22 mouse cellular contexts compared by ENCODE assay signal in the genomic region with DNA sequence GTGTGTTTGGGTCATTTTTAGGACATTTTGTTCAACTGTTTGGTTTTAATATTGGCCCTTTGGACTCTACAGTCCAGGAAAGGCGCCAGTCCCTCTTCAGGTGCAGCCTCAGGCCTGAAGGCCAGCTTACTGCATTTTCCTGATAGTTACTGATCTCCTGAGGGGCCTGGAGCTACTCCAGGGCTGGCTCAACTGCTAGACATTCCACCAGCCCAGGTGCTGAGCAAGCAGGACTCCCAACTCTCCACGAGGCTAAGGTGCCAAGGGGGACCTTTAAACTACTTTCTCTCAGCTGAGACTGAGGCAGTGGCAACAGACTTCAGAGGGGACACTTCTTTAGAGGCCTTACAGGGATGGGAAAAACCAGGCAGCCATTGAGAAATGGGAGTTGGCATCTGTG. TPM values are rescaled to one million over a fixed set of nuclear protein-coding genes. Genes with fewer than 3 reads are reported as not detected.
DNase-seq lines count a peak whose midpoint lies in the region; ATAC-seq and TF ChIP-seq lines count a peak whose summit lies in the region.
"Had no signal": no experiment of that assay in that cellular context is flagged by ENCODE, and none has a peak within 500 bp of the region (broad histone marks: within the 10 kb centered on the region; RNA-seq: fewer than 3 reads in every experiment).

No protein-coding gene starts in this region.

- no peak overlapping the region for H3K4me3 ChIP-seq in heart, embryonic 10.5 days
- H3K4me3 ChIP-seq in kidney, adult 2 months (ENCODE audit: insufficient read depth, low read depth, low read length), result no peak overlapping the region
- no peak overlapping the region for H3K4me3 ChIP-seq in kidney, embryonic 14.5 days (ENCODE audit: low read length)
- H3K4me3 ChIP-seq: embryonic facial prominence, embryonic 13.5 days; forebrain, embryonic 12.5 days; heart, adult 2 months; heart, embryonic 13.5 days; hindbrain, embryonic 12.5 days had no signal

- TF ChIP-seq CTCF in kidney, adult 2 months (conservative IDR thresholded peaks at IDR 0.05; ENCODE audit: insufficient read depth, insufficient read length, low read depth, low read length), result no peak

- no peak for TF ChIP-seq POLR2A in kidney, adult 2 months (IDR thresholded peaks at IDR 0.05; ENCODE audit: low read depth, low read length)

- H3K9ac ChIP-seq in kidney, embryonic 14.5 days (ENCODE audit: low read depth, low read length), result no peak overlapping the region
- H3K9ac ChIP-seq: forebrain, embryonic 12.5 days; heart, embryonic 13.5 days; hindbrain, embryonic 12.5 days had no signal

- peaks cover 33% of the 10 kb centered on the region for H3K36me3 ChIP-seq in heart, embryonic 10.5 days
- no peaks in the 10 kb centered on the region; the same call in 1 of the 2 replicates for H3K36me3 ChIP-seq in kidney, adult 2 months (ENCODE audit: control insufficient read depth, insufficient read depth, low read length)
- H3K36me3 ChIP-seq in kidney, embryonic 14.5 days (ENCODE audit: control insufficient read depth, insufficient read depth, low read length), result peaks cover 23% of the 10 kb centered on the region

- peaks cover 22% of the 10 kb centered on the region for H3K4me1 ChIP-seq in heart, embryonic 10.5 days
- peaks cover 37% of the 10 kb centered on the region; the same call in 1 of the 2 replicates for H3K4me1 ChIP-seq in kidney, adult 2 months (ENCODE audit: control insufficient read depth, insufficient read depth, low read length)
- H3K4me1 ChIP-seq in kidney, embryonic 14.5 days (ENCODE audit: control insufficient read depth, insufficient read depth, low read length), result peaks cover 13% of the 10 kb centered on the region; the same call in 1 of the 2 replicates

- H3K4me2 ChIP-seq in kidney, embryonic 14.5 days (replicated peaks; ENCODE audit: low read depth, low read length), result no peak overlapping the region
- H3K4me2 ChIP-seq: embryonic facial prominence, embryonic 13.5 days; forebrain, embryonic 12.5 days; heart, embryonic 13.5 days; hindbrain, embryonic 12.5 days had no signal

- intact Hi-C loops in heart, postnatal 25 days (cut with DNase I), result loop anchor here (5.0 kb wide), 1 partner anchor 63 kb away; the partner anchor contains the start of gene Rps6ka4

- WGBS in heart, embryonic 10.5 days, result 79% methylated on average over 2 of the region's 2 CpGs
- 38% methylated on average over 2 of the region's 2 CpGs for WGBS in kidney, adult 2 months
- 72% methylated on average over 2 of the region's 2 CpGs for WGBS in kidney, embryonic 14.5 days

- peak; percentile 62 for DNase-seq in heart, embryonic 10.5 days (ENCODE audit: low spot score)
- DNase-seq in heart, postnatal 25 days (ENCODE audit: low spot score), result no peak
- peak; percentile 96 for DNase-seq in kidney, adult 2 months
- peak; percentile 96 for DNase-seq in kidney, adult 9 months
- DNase-seq in kidney, postnatal 25 days, result peak; percentile 85 to 93
- DNase-seq in adipocyte (ENCODE audit: low spot score), result no peak
- no peak for DNase-seq in urinary bladder, postnatal 25 days (ENCODE audit: low spot score)
- DNase-seq: adrenal gland, adult 2 months; adrenal gland, postnatal 25 days; cerebellum, adult 18-20 months; cerebellum, adult 9-11 months; cerebellum, postnatal 36 days; gastrocnemius, postnatal 10 days; heart, postnatal 4 days had no signal

- no peak for ATAC-seq in kidney, embryonic 14.5 days (ENCODE audit: low FRiP score, low TSS enrichment)
- ATAC-seq: forebrain, embryonic 16.5 days had no signal

- H3K27ac ChIP-seq in heart, embryonic 10.5 days, result no peak overlapping the region
- H3K27ac ChIP-seq in kidney, adult 2 months (ENCODE audit: insufficient read depth, low read depth, low read length), result peak overlapping the region; percentile 90
- no peak overlapping the region for H3K27ac ChIP-seq in kidney, embryonic 14.5 days (ENCODE audit: low read depth, low read length)
- H3K27ac ChIP-seq: embryonic facial prominence, embryonic 13.5 days; forebrain, embryonic 12.5 days; heart, adult 2 months; heart, embryonic 13.5 days; hindbrain, embryonic 12.5 days had no signal

- H3K9me3 ChIP-seq in heart, embryonic 10.5 days, result 0 out of 2 replicates have a peak, but pooled peaks cover 4% of the 10 kb centered on the region
- no peaks in the 10 kb centered on the region for H3K9me3 ChIP-seq in kidney, embryonic 14.5 days (ENCODE audit: control insufficient read depth, low read length)
- H3K9me3 ChIP-seq: embryonic facial prominence, embryonic 13.5 days; forebrain, embryonic 12.5 days; hindbrain, embryonic 12.5 days had no signal

- H3K27me3 ChIP-seq in heart, embryonic 10.5 days (ENCODE audit: insufficient read depth, poor library complexity, severe bottlenecking), result no peaks in the 10 kb centered on the region
- H3K27me3 ChIP-seq in kidney, adult 2 months (replicated peaks; ENCODE audit: control insufficient read depth, insufficient read depth, low read length), result no peaks in the 10 kb centered on the region
- H3K27me3 ChIP-seq in kidney, embryonic 14.5 days (ENCODE audit: control insufficient read depth, insufficient read depth, low read length), result no peaks in the 10 kb centered on the region
- H3K27me3 ChIP-seq: embryonic facial prominence, embryonic 13.5 days; forebrain, embryonic 12.5 days; heart, embryonic 13.5 days; hindbrain, embryonic 12.5 days had no signal

RNA-seq across cellular contexts. Expression of gene Trmt112, which starts 4.7 kb away (rescaled TPM):
- 89.9 and 116 TPM in 2 replicates for polyA plus RNA-seq in heart, embryonic 10.5 days (2016; fragmentation: Nextera tagmentation; extraction: Ambion mirVana)
- 10 to 100 TPM; 29.2 to 32.6 TPM for total RNA-seq in heart, postnatal 25 days (2021)
- polyA plus RNA-seq in kidney, adult 2 months (2012; rRNA removed), result 133 and 146 TPM in 2 replicates
- 164 and 181 TPM in 2 replicates for polyA plus RNA-seq in kidney, embryonic 14.5 days (2014; fragmentation: Nextera tagmentation; extraction: Ambion mirVana)

RNA-seq across cellular contexts. Expression of gene Prdx5, which starts 5.1 kb away (rescaled TPM):
- 166 and 169 TPM in 2 replicates for polyA plus RNA-seq in heart, embryonic 10.5 days (2016; fragmentation: Nextera tagmentation; extraction: Ambion mirVana)
- total RNA-seq in heart, postnatal 25 days (2021), result 100 to 1,000 TPM; 722 to 748 TPM
- polyA plus RNA-seq in kidney, adult 2 months (2012; rRNA removed), result 1,575 and 2,285 TPM in 2 replicates
- 177 and 235 TPM in 2 replicates for polyA plus RNA-seq in kidney, embryonic 14.5 days (2014; fragmentation: Nextera tagmentation; extraction: Ambion mirVana)

RNA-seq across cellular contexts. Expression of gene Esrra, which starts 16.8 kb away (rescaled TPM):
- polyA plus RNA-seq in heart, embryonic 10.5 days (2016; fragmentation: Nextera tagmentation; extraction: Ambion mirVana), result 23.1 and 29.4 TPM in 2 replicates
- total RNA-seq in heart, postnatal 25 days (2021), result 100 to 1,000 TPM; 146 to 156 TPM
- polyA plus RNA-seq in kidney, adult 2 months (2012; rRNA removed), result 134 and 155 TPM in 2 replicates
- polyA plus RNA-seq in kidney, embryonic 14.5 days (2014; fragmentation: Nextera tagmentation; extraction: Ambion mirVana), result 5.2 and 9.0 TPM in 2 replicates

RNA-seq across cellular contexts. Expression of gene Catsperz, which starts 20.3 kb away (rescaled TPM):
- polyA plus RNA-seq in heart, embryonic 10.5 days (2016; fragmentation: Nextera tagmentation; extraction: Ambion mirVana), result 2.3 and 2.4 TPM in 2 replicates
- not detected for total RNA-seq in heart, postnatal 25 days (2021)
- 0.44 and 0.99 TPM in 2 replicates for polyA plus RNA-seq in kidney, adult 2 months (2012; rRNA removed)
- polyA plus RNA-seq in kidney, embryonic 14.5 days (2014; fragmentation: Nextera tagmentation; extraction: Ambion mirVana), result 2.1 and 3.8 TPM in 2 replicates
- total RNA-seq: adrenal gland, postnatal 25 days; gastrocnemius, postnatal 10 days; gastrocnemius, postnatal 4 days; heart, adult 2 months; heart, postnatal 4 days had no signal
- polyA plus RNA-seq: adrenal gland, adult 2 months; hindbrain, embryonic 12.5 days had no signal

RNA-seq across cellular contexts. Expression of gene Kcnk4, which starts 29.5 kb away (rescaled TPM):
- polyA plus RNA-seq in heart, embryonic 10.5 days (2016; fragmentation: Nextera tagmentation; extraction: Ambion mirVana), result 0.25 and 0.32 TPM in 2 replicates
- total RNA-seq in heart, postnatal 25 days (2021), result under 1 TPM; 0.20 to 0.36 TPM
- 0.07 and 0.08 TPM in 2 replicates for polyA plus RNA-seq in kidney, adult 2 months (2012; rRNA removed)
- 0.12 and 0.51 TPM in 2 replicates for polyA plus RNA-seq in kidney, embryonic 14.5 days (2014; fragmentation: Nextera tagmentation; extraction: Ambion mirVana)
- total RNA-seq: gastrocnemius, postnatal 10 days; heart, adult 2 months had no signal
- polyA plus RNA-seq: adrenal gland, adult 2 months; forebrain, embryonic 12.5 days had no signal

Comparison
In these comparisons a context has a peak if more than half of its experiments do, and no peak if none do; other contexts are left out.
1. DNase-seq: peak in heart, embryonic 10.5 days (single experiment), kidney, adult 2 months (single experiment), kidney, adult 9 months (single experiment) and kidney, postnatal 25 days (2 of 2); none in heart, postnatal 25 days (single experiment), adipocyte (single experiment) and urinary bladder, postnatal 25 days (single experiment).